Mouse (Mus musculus) liver, adult 2 months (tissue): ENCODE measurements around the gene Gjc2.

Experiments used
- CTCF ChIP-seq: fragments of 200-500 bp; IDR thresholded peaks from 2 replicates; pipeline ENCODE4 v1.5.1; 2011; ENCODE audit warnings: low read depth, low read length, control low read depth
- POLR2A ChIP-seq: fragments of 200-500 bp; IDR thresholded peaks from 2 replicates; pipeline ENCODE4 v1.6.1; 2011; ENCODE audit warnings: low read length, control low read depth; ENCODE audit not compliant: insufficient read depth; ENCODE audit errors: extremely low read depth

DNA sequence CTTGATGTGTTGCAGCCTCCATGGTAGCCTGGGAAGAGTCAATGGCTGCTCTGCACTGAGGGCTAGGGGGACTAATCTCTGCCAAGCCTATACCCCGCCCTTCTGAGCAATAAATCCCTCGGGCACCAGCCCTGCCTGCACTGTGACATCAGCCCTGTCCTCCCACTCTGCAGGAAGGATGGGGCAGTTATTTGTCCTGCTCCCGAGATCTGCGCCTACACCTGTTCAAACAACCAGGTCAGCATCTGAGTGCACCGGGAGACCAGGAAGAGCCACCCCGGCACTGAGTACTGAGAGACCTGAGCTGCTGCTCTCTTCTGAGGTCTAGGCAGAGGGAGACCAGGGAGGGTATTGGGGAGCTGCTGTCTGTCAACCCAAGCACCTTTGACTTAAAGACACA is 4.7 kb upstream of the Gjc2 start:
- TF ChIP-seq POLR2A (no peak), CTCF (no peak)
